Mouse (Mus musculus): ENCODE measurements around the gene Dram1.
"Not testable (repeated sequence)": the region's sequence is repeated elsewhere in the genome, so short reads cannot be mapped to it uniquely, and the experiment has no call there.

DNA sequence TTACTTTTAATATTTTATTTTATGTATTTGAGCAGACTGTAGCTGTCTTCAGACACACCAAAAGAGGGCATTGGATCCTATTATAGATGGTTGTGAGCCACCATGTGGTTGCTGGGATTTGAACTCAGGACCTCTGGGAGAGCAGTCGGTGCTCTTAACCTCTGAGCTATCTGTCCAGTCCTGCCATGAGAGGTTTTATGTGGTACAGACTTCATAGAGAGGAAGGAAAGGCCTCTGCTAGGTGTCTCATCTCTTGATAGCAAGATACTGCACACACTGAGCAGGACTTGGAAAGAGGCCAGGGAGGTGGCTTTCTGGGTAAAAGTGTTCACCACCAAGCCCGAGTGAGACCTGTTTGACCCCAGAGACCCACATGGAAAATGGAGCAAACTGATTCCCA is 5.9 kb downstream of the Dram1 start:
- not testable (repeated sequence) for TF ChIP-seq POLR2A (IDR thresholded peaks at IDR 0.05; ENCODE audit: borderline replicate concordance, insufficient read depth, low read length); CTCF (IDR thresholded peaks at IDR 0.05; ENCODE audit: borderline replicate concordance, insufficient read depth, low read depth, low read length)

Data from cerebellum, adult 2 months (tissue).